Mouse (Mus musculus) neural tube, embryonic 15.5 days (tissue): Measurements from ENCODE around the gene Gm2974. TPM values are rescaled to one million over a fixed set of nuclear protein-coding genes. Genes with fewer than 3 reads are reported as not detected.
"Not testable (repeated sequence)": the region's sequence is repeated elsewhere in the genome, so short reads cannot be mapped to it uniquely, and the experiment has no call there.

Source experiments
- ATAC-seq: fragments of 200-750 bp; cut with Nextera tagmentation; 2 replicates; pipeline ENCODE4 v1.8.0; 2017; ENCODE audit warnings: mild to moderate bottlenecking, moderate TSS enrichment, moderate library complexity; ENCODE audit not compliant: low FRiP score
- H3K27ac ChIP-seq: fragments of 300-500 bp; sonication (generic); replicated peaks from 2 replicates; pipeline ENCODE4 v1.5.1; 2015; ENCODE audit warnings: mild to moderate bottlenecking, inconsistent platforms
- H3K27me3 ChIP-seq: fragments of 300-500 bp; sonication (generic); replicated peaks from 2 replicates; pipeline ENCODE4 v1.6.1; 2015; ENCODE audit warnings: inconsistent platforms
- H3K36me3 ChIP-seq: fragments of 300-500 bp; sonication (generic); 2 replicates; pipeline ENCODE4 v1.6.1; 2015; ENCODE audit warnings: inconsistent platforms
- H3K4me1 ChIP-seq: fragments of 300-500 bp; sonication (generic); 2 replicates; pipeline ENCODE4 v1.6.1; 2015; ENCODE audit warnings: inconsistent platforms
- H3K4me2 ChIP-seq: fragments of 300-500 bp; sonication (generic); 2 replicates; pipeline ENCODE4 v1.6.1; 2015; ENCODE audit warnings: inconsistent platforms, mild to moderate bottlenecking, moderate library complexity
- H3K4me3 ChIP-seq: fragments of 300-500 bp; sonication (generic); replicated peaks from 2 replicates; pipeline ENCODE4 v1.5.1; 2015; ENCODE audit warnings: mild to moderate bottlenecking, inconsistent platforms
- H3K9ac ChIP-seq: fragments of 300-500 bp; sonication (generic); replicated peaks from 2 replicates; pipeline ENCODE4 v1.6.1; 2015; ENCODE audit warnings: mild to moderate bottlenecking, inconsistent platforms
- H3K9me3 ChIP-seq: fragments of 300-500 bp; sonication (generic); replicated peaks from 2 replicates; pipeline ENCODE4 v1.6.1; 2016; ENCODE audit warnings: inconsistent platforms
- WGBS: fragments of 180-500 bp; shearing (Covaris S2); methylation state at CpG from one replicate; pipeline ENCODE4 v1.1.7; 2015; ENCODE audit warnings: mixed read lengths; 5-methylcytosine and 5-hydroxymethylcytosine counted together
- polyA plus RNA-seq: library from polyadenylated mRNA; unstranded; fragments of >200 nt; fragmentation: Nextera tagmentation; extraction: Ambion mirVana; gene quantifications from 2 replicates; pipeline ENCODE4 v1.2.1, GENCODE M21; 2015

The Gm2974 gene
- polyA plus RNA-seq, result 7.5 and 9.2 TPM in 2 replicates

DNA sequence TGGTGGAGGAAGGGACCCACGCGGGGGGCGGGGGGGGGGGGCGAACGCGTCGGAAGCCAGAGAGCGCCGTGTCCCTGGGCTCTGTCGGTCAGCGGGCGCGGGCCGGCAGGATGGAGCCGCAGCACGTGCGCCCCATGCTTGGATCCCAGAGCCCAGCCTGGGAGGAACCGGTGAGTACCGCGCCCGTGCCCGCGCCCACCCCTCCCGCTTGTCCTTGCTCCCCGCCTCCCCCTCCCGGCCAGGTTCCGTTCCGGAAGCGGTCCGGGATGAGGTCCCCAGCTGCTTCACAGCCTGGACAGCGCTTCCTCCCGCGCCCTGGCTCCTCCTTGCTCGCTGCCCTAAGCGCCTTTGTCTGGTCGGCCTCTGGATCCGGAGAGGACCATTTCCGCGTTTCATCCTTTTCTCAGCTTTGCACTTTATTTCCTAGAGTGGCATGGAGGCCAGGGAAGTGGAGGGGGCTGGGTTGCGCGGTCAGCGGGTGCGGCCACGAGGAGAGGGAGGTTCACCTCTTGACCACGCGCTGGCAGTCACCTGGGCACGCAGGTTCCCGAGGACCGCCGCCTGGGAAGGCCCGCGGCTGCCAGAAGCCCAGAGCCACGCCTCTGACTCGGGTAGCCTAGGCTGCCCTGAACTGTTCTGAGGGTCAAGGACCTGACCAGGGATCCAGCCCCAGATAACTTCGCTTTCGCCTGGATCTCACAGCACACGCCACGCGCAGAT lies at the start of gene Gm2974:
TSS of gene Gm2974 (plus strand) at position 86 of the 720 bp plus-strand sequence.
- H3K4me1 ChIP-seq, H3K9me3 ChIP-seq, H3K27ac ChIP-seq, ATAC-seq, H3K36me3 ChIP-seq, H3K27me3 ChIP-seq: not testable (repeated sequence)
- H3K4me2 ChIP-seq, result peak within 1 kb of the TSS; percentile 61
- peak within 1 kb of the TSS; percentile 45 for H3K4me3 ChIP-seq
- 10% methylated on average over 41 of the region's 59 CpGs for WGBS
- H3K9ac ChIP-seq, result peak within 1 kb of the TSS; percentile 41

DNA sequence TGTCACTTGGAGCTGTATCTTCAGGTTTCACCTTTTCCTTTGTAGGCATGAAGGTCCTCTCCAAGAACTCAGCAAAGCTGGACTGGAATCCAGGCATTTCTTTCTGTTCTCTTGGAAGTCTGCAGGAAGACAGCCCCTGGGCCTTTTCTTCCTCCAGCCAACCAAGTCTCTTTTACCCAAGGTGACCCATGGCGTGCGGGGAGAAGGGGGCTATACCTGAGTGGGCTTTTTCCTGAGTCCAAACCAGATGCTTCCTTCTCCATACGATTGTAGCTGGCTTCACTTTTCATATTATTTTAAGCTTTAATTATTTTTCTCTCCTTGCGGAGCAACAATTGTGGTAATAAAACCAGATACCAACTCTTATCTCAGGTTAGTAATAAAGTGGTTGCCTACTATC lies 40.7 kb upstream of the Gm2974 start:
- not testable (repeated sequence) for H3K27ac ChIP-seq, H3K4me3 ChIP-seq, H3K9ac ChIP-seq, H3K9me3 ChIP-seq, H3K27me3 ChIP-seq, H3K4me2 ChIP-seq, ATAC-seq, H3K36me3 ChIP-seq, H3K4me1 ChIP-seq
- whole genome bisulfite sequencing, result 95% methylated on average over 4 of the region's 4 CpGs

- not testable (repeated sequence) for ATAC-seq, H3K4me2 ChIP-seq, H3K4me1 ChIP-seq, H3K4me3 ChIP-seq, H3K27ac ChIP-seq, H3K27me3 ChIP-seq, H3K9ac ChIP-seq, H3K9me3 ChIP-seq, H3K36me3 ChIP-seq
- 89% methylated on average over 1 of the region's 2 CpGs for WGBS
Measured at GRCm38 (mm10) chr14:4164730-4165129, 17.6 kb upstream of the Gm2974 start, which contains the start of gene Gm3127. Gene Gm3127, plus strand, starts transcription at chr14:4165030.

- peak overlapping the region; percentile 45 for H3K4me3 ChIP-seq
- not testable (repeated sequence) for H3K27ac ChIP-seq, H3K36me3 ChIP-seq, H3K4me1 ChIP-seq, H3K9me3 ChIP-seq, ATAC-seq, H3K27me3 ChIP-seq
- H3K9ac ChIP-seq, result peak overlapping the region; percentile 41
- 10% methylated on average over 12 of the region's 14 CpGs for WGBS
- H3K4me2 ChIP-seq, result peak overlapping the region; percentile 61
Measured at GRCm38 (mm10) chr14:4182030-4182429, 346 bp upstream of the Gm2974 start.

- H3K27me3 ChIP-seq, H3K9me3 ChIP-seq, H3K4me2 ChIP-seq, ATAC-seq, H3K27ac ChIP-seq, H3K36me3 ChIP-seq, H3K9ac ChIP-seq, H3K4me1 ChIP-seq, H3K4me3 ChIP-seq: not testable (repeated sequence)
- 32% methylated on average over 6 of the region's 10 CpGs for WGBS
Measured at GRCm38 (mm10) chr14:4183375-4183774, 999 bp downstream of the Gm2974 start.

GRCm38 (mm10) chr14:4249331-4249730 lies 67.0 kb downstream of the Gm2974 start, which contains the start of gene Gm3138:
Gene Gm3138, plus strand, starts transcription at chr14:4249631.
- H3K4me3 ChIP-seq, H3K27me3 ChIP-seq, H3K4me2 ChIP-seq, H3K9me3 ChIP-seq, H3K27ac ChIP-seq, H3K36me3 ChIP-seq, ATAC-seq, H3K9ac ChIP-seq, H3K4me1 ChIP-seq: not testable (repeated sequence)
- no CpG with 5 or more reads among the region's 2 CpGs for WGBS

Other genes with a start within 250 kb of the Gm2974 start
- gene Gm3095, start 219.0 kb upstream of the Gm2974 start, polyA plus RNA-seq, result 1.8 and 2.0 TPM in 2 replicates
- not detected in 2 replicates for gene Gm3099, start 184.2 kb upstream of the Gm2974 start, polyA plus RNA-seq
- 3.2 and 3.6 TPM in 2 replicates for gene Gm5796, start 158.6 kb upstream of the Gm2974 start, polyA plus RNA-seq
- gene Gm3115, start 98.5 kb upstream of the Gm2974 start, polyA plus RNA-seq, result not detected in 2 replicates
- 4.1 and 6.7 TPM in 2 replicates for gene Gm8108, start 72.0 kb upstream of the Gm2974 start, polyA plus RNA-seq
- not detected in 2 replicates for gene Gm3127, start 17.5 kb upstream of the Gm2974 start, polyA plus RNA-seq
- gene Gm3138, start 67.1 kb downstream of the Gm2974 start, polyA plus RNA-seq, result not detected in 2 replicates
- gene Gm3149, start 134.7 kb downstream of the Gm2974 start, polyA plus RNA-seq, result not detected in 2 replicates
- gene 2610042L04Rik, start 152.2 kb downstream of the Gm2974 start, polyA plus RNA-seq, result 5.2 and 5.7 TPM in 2 replicates
- not detected in 2 replicates for gene Gm3159, start 214.9 kb downstream of the Gm2974 start, polyA plus RNA-seq
- 5.4 and 6.0 TPM in 2 replicates for gene Gm3164, start 232.9 kb downstream of the Gm2974 start, polyA plus RNA-seq
- gene Gm3173, start 248.4 kb downstream of the Gm2974 start, polyA plus RNA-seq, result 0.83 and 2.3 TPM in 2 replicates